Comparison of ENCODE assay signal across 21 mouse cellular contexts in genomic region chr13:104549016-104549415, GRCm38 (mm10).
"Had no signal": no experiment of that assay in that cellular context is flagged by ENCODE, and none has a peak within 500 bp of the region (broad histone marks: within the 10 kb centered on the region; RNA-seq: fewer than 3 reads in every experiment).

No protein-coding gene starts in this region.

- DNase-seq: kidney, adult 11 months; kidney, adult 8-10 months; kidney, postnatal 10 days; kidney, postnatal 36 days; liver; lung, adult 2 months; lung, postnatal 14 days; lung, postnatal 4 days; right cerebral cortex, adult 18-20 months; right cerebral cortex, postnatal 14 days; right cerebral cortex, postnatal 4 days; thymus, postnatal 25 days had no signal

- H3K4me2 ChIP-seq: kidney, embryonic 15.5 days; limb, embryonic 13.5 days; liver, embryonic 15.5 days; midbrain, embryonic 12.5 days; midbrain, embryonic 15.5 days; neural tube, embryonic 12.5 days; neural tube, embryonic 15.5 days; stomach, embryonic 15.5 days had no signal

- H3K27me3 ChIP-seq: kidney, embryonic 15.5 days; limb, embryonic 13.5 days; liver, embryonic 15.5 days; midbrain, embryonic 12.5 days; midbrain, embryonic 15.5 days; neural tube, embryonic 12.5 days; neural tube, embryonic 15.5 days; stomach, embryonic 15.5 days had no signal

- H3K4me1 ChIP-seq: kidney, embryonic 15.5 days; limb, embryonic 10.5 days; limb, embryonic 13.5 days; liver, embryonic 15.5 days; midbrain, embryonic 12.5 days; midbrain, embryonic 15.5 days; neural tube, embryonic 12.5 days; neural tube, embryonic 15.5 days; stomach, embryonic 15.5 days had no signal

- H3K9me3 ChIP-seq: kidney, embryonic 15.5 days; limb, embryonic 10.5 days; limb, embryonic 13.5 days; liver, embryonic 15.5 days; midbrain, embryonic 12.5 days; midbrain, embryonic 15.5 days; neural tube, embryonic 15.5 days; stomach, embryonic 15.5 days had no signal

- H3K27ac ChIP-seq: kidney, embryonic 15.5 days; limb, embryonic 10.5 days; limb, embryonic 13.5 days; liver, embryonic 15.5 days; midbrain, embryonic 12.5 days; midbrain, embryonic 15.5 days; neural tube, embryonic 12.5 days; neural tube, embryonic 15.5 days; stomach, embryonic 15.5 days had no signal

- H3K36me3 ChIP-seq: kidney, embryonic 15.5 days; limb, embryonic 10.5 days; limb, embryonic 13.5 days; liver, embryonic 15.5 days; midbrain, embryonic 12.5 days; midbrain, embryonic 15.5 days; neural tube, embryonic 12.5 days; neural tube, embryonic 15.5 days; stomach, embryonic 15.5 days had no signal

- H3K9ac ChIP-seq: kidney, embryonic 15.5 days; limb, embryonic 13.5 days; liver, embryonic 15.5 days; midbrain, embryonic 12.5 days; midbrain, embryonic 15.5 days; neural tube, embryonic 12.5 days; neural tube, embryonic 15.5 days; stomach, embryonic 15.5 days had no signal

- H3K4me3 ChIP-seq: kidney, embryonic 15.5 days; limb, embryonic 10.5 days; limb, embryonic 13.5 days; liver, embryonic 15.5 days; midbrain, embryonic 12.5 days; midbrain, embryonic 15.5 days; neural tube, embryonic 12.5 days; neural tube, embryonic 15.5 days; stomach, embryonic 15.5 days had no signal

- ATAC-seq: midbrain, embryonic 15.5 days had no signal
